Mouse (Mus musculus) spleen, adult 18-20 months (tissue): Measurements from ENCODE around the gene Bmp10.
A peak's percentile ranks its signal among the peaks of the same experiment; 100 is the strongest.

Experiments used
- DNase-seq, 2 experiments: peaks; one replicate each; pipeline ENCODE4 v3.0.0; 2022; ENCODE audit warnings: mixed read lengths in 2 of 2

Gene Bmp10

DNA sequence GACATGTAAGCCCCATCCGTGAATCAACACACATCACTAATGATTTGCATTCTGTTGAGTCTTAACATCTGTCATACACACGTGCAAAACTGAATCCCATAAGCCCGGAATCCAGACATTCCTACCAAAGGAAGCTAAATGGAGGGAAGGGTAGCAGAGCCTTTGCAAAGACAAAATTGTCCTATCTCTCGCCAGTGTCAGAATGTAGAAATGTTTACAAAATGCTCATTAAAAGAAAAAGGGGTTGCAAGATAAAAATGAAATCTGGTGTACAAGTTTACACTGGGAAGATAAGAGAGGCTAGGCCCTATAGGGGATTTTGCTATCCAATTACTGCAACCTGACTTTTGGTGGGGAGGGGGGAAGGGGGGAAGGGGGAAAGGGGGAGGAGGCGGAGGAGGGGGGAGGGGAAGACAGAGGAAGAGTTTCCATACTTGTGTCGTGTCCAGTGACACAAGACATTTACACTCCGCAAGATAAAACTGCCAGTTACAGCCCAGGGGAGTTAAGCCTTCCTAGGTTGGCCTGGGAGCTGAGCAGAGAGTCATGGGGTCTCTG, at the start of gene Bmp10:
Gene Bmp10 (plus strand): TSS at position 508 of the 558 bp plus-strand sequence.
- DNase-seq, result no peak

DNA sequence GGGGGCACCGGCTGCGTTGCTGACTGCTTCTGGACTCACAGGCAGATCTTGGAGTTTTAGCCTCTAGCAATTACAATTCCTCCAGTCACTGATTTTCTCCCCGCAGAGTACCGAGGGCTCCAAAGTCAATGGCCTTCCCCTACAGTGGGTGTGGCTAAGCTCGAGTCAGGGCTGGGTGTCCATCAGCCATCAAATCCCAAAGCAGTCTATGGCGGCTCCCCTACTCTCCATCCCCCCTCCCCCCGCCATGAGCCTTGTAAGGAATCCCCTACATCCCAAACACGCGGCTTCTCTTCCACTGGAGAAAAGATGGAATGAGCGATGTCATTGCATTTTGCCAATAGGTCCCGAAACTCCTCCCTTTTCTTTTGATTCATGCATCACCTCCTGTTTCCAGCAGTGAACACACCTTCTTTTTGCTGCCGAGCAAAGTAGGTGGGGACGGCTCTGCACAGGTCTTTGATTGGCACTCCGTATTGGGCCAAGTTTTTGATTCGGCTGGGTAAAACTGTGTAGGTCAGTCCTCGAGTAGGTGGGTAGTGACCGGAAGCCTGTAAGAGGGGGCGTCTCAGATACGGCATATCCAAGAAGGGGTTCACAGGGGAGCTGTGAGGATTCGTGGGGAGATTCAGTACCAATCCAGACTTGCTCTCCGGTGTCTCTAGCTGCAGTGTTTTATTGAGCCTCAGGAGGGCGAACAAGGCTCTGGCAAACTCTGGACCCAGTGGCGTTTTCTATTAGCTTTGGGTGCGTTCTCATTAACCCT, 44.7 kb upstream of the Bmp10 start:
- no peak for DNase-seq

DNA sequence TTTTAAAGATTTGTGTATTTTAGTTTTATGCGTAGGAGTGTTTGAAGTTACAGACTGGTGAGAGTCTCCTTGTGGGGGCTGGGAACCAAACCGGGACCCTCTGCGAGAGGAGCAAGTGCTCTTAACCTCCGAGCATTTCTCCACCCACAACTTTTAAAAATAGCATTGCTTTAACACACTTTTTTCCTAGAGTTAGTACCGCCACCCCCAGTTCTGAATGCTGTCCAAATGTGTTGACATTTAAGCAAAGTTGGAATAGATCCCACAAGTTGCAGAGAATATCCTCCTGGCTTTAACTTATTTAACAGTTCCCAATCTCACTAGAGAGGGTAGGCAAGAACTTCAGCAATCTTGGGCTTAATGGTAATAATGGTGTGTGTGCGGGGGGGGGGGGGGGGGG, 44.0 kb upstream of the Bmp10 start:
- DNase-seq, result no peak

DNA sequence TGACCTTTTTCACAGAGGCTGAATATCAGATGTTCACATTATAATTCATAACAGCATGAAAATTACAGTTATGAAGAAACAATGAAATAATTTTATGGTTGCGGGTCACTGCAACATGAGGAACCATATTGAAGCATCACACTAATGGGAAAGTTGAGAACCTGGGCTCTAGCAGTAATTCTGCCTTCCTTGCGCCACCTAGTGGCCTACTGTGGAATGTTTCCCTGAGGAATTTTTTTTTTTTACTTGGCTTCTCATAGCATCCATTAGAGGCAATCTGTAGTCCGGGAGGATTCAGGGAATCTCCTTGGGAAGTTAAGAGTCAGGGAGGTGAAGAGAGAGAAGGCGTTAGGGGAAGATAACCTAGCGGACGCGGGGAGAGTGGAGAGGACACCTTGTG, 42.6 kb upstream of the Bmp10 start:
- DNase-seq, result peak in 1 of 2 experiments; percentile 53

DNA sequence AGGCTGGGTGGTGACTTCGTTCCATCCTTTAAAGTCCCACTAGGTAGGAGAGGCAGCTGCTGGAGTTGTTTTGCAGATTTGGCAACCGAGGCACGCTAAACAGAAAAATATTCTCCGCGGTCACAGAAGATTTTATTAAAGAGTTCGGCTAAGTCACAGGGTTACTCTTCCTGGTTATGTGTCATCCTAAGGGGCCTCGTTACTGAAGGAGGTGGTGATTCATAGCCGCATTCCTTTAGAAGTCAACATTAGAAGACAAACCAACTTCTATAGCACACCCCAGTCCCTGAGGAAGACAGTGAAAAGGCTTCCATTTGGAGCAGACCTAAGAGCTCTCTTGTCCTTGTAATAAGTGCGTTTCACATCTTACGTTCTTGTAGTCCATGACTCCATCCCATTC, 42.1 kb upstream of the Bmp10 start:
- no peak for DNase-seq

DNA sequence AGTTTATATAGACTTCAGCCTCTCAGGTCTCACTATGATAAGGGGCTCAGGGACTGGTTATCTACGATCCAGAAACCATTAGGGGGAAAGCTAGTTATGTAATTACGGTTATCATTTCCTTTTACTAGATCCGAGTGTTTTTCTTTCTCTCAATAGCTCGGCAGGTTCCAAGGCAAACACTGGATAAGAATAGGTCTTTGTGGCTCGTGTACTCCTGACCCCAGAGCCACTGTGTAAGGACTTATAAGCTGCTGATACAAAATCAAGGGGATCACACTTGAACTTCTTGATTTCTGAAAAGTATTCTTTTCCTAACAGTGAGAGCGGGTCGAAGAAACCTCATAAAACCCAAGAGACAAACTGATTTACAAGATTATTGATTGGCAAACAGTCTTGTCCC, 39.9 kb upstream of the Bmp10 start, which contains the start of gene Gkn3:
Gene Gkn3 (minus strand): TSS at position 59 of the 400 bp plus-strand sequence.
- no peak for DNase-seq

DNA sequence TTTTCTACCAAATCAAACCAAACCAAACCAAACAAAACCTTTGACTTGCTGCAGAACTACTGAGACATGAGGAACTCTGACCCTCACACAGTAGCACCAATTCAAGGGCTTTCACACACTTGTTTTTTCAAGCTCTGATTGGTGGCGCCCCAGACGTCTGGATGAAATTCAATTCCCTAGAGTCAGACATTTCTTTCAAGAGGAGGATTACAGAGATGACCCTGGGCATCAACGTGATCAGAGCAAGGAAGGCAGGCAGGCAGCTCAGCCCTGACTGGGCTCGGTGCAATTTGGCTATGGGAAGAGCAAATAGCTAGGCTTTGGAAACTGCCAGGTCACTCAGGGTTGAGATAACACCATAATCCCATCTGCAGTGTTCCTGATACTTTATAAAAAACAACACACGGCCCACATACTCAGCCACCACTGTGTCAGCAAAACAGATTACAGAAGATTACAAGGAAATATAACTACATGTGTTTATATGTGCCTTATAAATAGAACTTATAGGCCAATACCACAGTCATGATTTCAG, 39.3 kb upstream of the Bmp10 start:
- DNase-seq, result no peak

DNA sequence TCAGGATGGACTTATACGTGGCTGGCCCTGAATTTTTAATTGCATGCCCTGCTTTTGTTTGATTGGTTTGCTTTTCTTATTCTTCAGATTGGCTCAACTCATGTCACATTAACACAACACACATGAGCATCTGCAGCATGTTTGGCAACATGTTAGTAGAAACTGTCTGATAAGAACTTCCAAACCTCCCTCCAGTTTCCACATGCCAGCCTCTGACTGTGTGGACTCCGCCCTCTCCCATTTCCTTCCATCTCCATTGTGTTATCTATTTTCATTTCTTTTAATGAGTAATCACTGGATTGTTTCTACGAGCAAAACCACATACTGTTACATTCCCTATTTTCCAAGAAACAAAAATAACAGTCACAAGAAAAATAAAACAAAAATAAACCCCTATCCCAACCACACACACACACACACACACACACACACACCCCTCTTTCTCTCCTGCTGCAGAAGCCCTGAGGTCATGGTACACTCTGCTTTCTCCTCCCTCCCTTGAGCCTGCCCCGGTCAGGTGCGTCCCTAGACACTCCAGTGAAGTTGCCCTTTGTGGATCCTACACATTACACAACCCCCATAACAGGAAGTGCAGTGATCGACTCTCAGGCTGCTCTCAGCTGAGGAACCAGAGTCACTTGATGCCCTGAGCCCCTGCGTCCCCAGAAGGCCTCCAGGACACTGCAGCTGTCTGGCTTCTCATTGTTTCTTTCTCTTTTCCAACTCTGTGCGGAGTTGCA, 35.2 kb upstream of the Bmp10 start:
- DNase-seq, result peak in 1 of 2 experiments; percentile 5

DNA sequence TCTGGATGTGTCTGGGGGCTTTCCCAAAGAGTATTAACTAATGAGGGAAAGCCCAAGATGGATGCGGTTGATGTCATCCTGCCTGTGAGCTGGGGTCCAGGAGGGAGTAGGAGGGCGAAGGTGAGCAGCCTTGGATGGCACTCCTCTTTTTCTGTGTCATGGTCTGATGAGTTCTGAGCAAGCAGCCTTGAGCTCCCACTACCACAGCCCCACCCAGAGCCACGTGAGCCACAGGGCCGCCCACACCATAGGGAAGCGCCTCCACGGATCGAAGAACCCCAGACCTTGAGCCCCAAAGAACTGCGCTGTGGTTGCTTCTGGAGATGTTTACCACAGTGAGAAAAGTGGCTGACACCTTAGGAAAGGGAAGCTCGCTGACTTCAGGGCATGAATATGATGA, 34.0 kb upstream of the Bmp10 start:
- peak; percentile 22 to 31 for DNase-seq

DNA sequence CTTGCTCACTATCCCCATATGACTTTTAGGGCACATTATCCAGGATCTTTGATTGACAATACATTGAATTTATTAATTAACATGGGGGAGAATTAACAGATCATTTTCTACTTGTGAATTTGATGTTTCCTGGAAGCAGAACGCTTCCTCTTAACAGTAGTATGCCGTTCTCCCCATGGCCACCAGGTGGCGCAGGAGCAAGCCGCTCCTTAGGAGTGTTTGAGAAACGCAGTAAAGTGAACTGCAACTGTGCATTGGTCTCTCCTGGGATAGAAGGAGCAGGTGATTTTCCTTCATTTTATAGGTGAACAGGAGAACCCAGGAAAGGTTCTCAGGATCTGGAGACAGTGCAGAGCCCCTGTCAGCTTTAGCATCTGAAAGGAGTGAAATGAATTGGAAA, 29.7 kb upstream of the Bmp10 start:
- peak; percentile 63 to 86 for DNase-seq

DNA sequence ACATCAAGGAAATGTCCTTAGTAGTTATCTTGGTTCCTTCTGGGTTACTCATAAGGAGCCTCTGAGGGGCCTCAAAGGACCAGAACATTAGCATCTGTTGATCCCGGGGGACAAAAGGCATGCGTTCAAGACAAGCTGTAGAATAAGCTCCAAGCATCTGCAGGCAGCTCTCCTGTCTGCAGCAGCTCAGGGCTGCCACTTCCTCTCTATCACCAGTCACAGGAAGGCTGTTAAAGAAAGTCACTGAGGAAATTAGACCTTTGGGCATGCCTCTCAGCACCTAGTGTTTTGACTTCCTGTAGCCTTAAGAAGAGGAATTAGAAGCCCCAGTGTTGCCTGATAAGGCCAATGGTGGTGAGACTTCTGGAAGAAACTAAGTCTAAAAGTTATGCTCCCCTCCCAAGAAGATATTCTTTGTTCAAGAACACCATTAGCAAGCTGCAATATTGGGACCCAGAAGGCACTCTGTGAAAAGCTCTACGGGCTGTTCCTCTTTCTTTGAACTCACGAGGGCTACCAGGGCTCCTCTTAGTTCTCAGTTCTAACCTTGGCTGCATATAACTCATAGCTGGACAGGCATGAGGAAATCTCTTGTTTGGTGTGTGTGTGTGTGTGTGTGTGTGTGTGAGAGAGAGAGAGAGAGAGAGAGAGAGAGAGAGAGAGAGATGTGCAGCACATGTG, 28.8 kb upstream of the Bmp10 start:
- DNase-seq, result peak; percentile 12 to 23

DNA sequence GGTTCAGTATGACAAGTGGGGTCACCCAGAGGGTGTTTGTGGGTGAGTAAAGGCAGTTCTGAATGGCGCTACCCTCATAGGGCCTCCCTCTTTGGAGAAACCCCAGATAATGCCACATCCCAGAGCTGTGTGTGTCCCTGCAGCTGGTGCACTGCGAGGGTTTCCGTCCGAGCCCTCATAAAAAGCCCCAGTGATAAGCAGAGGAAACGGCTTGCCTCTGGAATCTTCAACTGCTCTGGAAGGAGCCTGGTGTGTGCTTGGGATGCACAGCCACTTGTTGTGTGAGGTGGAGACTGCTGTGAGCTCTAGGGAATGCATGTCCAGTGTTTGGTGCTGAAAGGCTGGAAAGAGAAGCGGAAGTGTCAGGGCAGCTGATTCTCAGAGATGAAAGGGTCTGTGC, 27.3 kb upstream of the Bmp10 start:
- DNase-seq, result no peak

DNA sequence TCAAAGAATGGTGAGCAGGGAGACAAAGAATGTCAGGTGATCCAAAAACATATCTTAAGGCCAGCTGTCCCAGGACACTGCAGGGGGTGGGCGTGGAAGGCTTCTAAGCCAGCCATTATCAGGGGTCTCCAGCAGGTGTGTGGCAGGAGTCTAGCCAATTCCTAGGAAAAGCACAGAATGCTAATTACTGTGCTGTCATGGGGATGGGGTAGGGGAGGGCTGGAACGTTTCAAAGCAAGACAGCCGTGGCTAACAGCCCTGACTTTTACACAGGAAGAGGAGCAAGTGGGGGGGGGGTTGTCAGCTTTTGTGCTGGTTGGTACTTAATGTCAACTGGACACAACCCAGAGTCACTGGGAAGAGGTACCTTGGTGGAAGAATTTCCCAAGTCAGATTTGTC, 16.8 kb upstream of the Bmp10 start:
- DNase-seq, result no peak

DNA sequence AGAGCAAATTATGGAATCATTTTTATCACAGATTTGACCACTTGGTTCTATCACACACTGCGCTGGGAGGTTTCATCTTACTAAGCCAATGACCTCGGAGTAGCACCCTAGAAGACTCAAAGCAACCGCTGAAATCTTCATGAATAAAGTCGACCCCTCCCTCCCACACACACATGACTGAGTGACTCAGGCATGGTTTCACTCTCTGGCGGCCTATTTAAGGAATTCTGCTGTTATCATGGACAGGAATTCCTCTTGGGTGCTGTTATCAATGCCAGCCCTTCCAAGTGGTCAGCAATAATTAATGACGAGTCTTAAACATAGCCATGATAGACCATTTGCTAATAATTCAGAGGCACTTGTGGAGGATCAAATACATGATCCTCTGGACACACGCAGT, 6.5 kb upstream of the Bmp10 start:
- no peak for DNase-seq

DNA sequence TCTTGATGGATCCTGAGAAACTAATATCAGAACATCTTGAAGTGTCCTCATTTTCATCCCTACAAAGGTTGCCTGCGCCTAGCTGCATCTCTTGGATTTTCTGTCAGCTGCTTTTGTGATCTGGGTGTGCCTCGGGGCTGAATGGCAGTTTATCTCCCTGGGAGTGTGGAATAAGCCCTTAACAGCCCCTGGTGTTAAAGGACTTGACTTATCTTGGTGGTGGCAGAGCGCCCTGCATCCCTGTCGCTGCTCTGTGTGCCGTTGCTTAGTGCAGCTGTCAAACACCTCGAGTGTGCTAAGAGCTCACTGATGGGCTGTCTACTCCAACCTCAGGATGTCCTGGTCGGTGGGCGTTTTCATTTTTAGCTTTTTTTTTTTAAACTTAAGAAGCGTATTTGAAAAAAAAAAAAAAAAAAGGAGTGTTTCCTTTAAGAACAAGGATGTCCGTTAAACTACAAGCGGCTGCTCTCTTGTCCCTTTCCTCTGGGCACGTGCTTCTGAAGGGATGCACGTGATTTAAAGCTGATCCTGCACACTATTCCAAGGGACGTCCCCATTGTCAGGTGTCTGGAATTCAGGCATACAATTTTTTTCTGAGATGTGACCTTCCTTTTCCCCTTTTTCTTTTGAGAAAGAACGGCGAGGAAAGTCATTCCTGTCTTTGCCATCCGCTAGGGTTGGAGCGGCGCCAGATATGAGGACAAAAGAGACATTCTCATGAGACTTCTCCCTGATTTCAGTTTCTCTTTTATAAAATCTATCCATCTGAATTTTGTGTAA, 4.6 kb upstream of the Bmp10 start:
- DNase-seq, result no peak

DNA sequence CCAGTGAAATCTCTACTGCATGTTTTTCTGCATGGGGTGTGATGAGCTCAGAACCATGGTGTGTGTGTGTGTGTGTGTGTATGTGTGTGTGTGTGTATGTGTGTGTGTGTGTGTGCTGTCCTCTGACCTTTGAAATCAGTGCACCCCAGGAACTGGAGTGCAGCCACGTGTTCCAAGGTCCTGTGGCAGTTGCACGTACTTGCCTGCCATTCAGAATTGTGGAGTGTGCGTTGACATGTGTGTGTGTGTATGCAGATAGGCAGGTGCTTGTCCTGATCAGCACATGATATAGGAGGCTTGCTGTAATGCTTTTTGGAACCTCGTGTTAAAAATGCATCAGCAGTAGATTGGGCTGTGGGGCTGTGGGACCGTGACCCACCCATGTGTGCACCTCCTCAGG, 1.8 kb upstream of the Bmp10 start:
- no peak for DNase-seq

DNA sequence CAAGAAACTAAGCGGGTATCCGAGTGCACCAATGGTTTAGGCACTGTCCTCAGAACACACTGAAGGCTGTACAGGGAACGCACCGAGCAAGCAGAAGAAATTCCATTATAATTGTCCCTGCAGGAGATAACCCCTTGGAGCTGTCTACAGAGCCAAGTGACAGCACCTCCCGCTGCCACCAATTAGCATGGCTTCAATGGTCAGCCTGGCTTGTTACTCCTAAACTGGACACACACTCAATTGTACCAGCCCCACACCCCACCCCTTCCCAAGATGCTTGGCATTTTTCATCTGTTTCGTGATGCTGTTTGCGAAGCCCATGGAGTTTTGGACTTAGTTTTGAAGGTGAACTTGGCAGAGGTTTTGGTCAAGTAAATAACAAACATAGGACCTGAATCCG, 1.2 kb upstream of the Bmp10 start:
- no peak for DNase-seq

DNA sequence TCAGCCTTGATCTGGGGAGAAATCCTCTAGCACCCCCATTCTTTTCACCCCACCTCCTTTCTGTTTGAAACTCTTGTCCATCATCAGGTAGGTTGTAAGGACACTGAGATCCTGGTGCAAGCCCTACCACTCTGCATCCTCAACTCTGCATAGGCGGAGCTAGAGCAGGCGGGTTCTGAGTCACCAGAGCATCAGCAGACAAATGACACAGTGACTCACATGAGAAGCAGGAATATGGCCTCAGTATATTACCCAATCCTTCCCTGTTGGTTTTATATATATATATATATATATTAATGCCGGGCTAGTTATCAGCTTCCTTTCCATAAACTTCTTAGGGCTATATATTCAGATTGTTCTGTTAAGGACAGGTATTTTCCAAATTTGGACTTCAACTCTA, 7.0 kb downstream of the Bmp10 start:
- DNase-seq, result no peak

DNA sequence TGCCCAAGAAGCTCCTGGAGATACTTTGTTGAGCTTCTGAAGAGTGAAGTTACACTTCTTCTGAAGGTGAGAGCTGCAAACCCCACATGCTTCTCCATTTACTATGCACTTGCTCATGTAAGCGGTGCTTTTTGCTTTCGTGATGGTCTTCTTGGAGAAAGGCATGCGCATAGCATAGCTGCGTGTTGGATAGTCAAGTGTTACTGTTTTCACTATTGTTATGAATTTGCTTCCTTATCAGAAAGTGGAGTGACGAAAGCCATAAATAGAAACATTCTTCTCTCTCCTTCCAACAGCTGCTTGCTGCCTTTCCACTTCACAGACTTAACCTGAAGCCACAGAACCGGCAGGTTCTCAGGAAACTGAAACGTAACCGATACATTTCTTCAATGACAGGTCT, 8.0 kb downstream of the Bmp10 start:
- no peak for DNase-seq

DNA sequence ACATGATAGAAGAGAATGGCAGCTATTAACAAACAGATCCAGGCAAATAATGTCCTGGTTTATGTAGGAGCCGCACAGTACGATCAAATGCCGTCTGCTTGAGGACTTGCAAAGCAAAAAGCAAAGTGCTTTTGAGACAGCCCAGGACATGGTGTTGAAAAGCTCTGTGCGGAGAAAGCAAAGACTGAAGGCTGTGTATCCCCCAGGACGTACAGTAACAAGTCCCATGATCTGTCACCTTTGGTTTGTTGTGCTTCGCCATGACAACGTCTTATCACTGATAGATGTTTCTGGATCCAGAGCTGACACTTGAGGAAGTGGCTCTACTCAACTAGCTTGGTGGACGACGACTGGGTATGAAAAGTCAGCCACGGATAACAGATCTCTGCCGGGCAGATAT, 14.5 kb downstream of the Bmp10 start:
- no peak for DNase-seq

DNA sequence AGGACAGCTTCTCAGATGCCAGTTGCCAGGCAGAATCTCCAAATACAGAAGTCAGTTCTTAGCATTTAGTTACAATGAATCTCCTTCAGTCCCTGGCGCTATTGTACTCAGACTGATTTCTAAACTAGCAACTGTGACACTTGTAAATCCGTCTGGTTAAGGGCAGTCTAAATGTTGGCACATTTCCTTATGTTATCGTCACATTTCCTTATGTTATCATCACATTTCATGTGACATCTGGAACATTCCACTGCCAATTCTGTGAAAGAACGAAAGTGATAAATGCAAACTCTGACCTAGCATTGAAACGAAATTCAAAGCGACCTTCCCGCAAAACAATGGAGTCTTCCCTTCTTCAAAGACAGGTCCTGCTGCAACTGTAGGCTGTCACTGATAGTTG, 16.4 kb downstream of the Bmp10 start:
- no peak for DNase-seq

DNA sequence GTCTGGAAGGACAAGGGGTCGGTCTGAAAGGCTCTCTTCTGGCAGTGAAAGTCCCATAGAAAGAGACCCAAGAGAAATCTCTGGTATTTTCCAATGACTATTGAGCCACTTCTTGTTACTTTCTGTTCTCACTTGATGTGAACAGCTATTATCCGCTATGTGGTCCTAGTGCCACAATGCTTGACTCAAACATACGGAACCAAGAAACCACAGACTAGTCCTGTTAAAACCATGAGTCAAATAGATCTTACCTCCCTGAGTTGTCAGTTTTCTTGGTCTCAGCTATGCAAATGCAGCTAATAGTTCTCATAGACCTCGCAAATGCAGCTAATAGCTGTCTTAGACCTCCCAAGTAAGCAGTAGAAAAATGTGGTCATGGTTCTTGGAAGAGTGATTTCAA, 18.4 kb downstream of the Bmp10 start:
- DNase-seq, result no peak
